Mouse (Mus musculus): Measurements from ENCODE around the gene Sfrp5. TPM values are rescaled to one million over a fixed set of nuclear protein-coding genes. Genes with fewer than 3 reads are reported as not detected.

Gene Sfrp5
- total and polyA plus RNA-seq, 3 experiments: not detected

GRCm38 (mm10) chr19:42205201-42205600 lies 3.1 kb upstream of the Sfrp5 start:
- Histone ChIP-seq H3K9ac (ENCODE audit: insufficient read depth, low read depth) (no peak overlapping the region), H3K4me1 (ENCODE audit: control insufficient read depth in 1 of 2, insufficient read depth in 2 of 2) (peaks cover 0 to 8% of the 10 kb centered on the region in 2 experiments; a peak in 2 of 4 replicates), H3K27ac (ENCODE audit: insufficient read depth, low read depth) (no peak overlapping the region), H3K4me2 (ENCODE audit: insufficient read depth, low read depth, poor library complexity, severe bottlenecking) (no peak overlapping the region), H3K79me2 (replicated peaks; ENCODE audit: control insufficient read depth, extremely low read depth, insufficient read depth, poor library complexity, severe bottlenecking) (no peaks in the 10 kb centered on the region), H3K27me3 (replicated peaks) (peaks cover 51% of the 10 kb centered on the region), H3K9me3 (replicated peaks; ENCODE audit: low read length) (peaks cover 4% of the 10 kb centered on the region), H3K4me3 (replicated peaks in 1 of 3; ENCODE audit: low read depth in 2 of 3, low read length in 2 of 3, poor library complexity in 1 of 3) (no peak overlapping the region), H3K36me3 (replicated peaks in 1 of 2; ENCODE audit: control insufficient read depth in 1 of 2, insufficient read depth in 1 of 2, low read length in 1 of 2) (no peaks in the 10 kb centered on the region)
- in situ Hi-C loops (cut with MboI; ENCODE audit: low pct_ligation_motif_present, low pct_unique_long_range_greater_than_20kb, low sequenced_read_pairs) (no loop called here), dilution Hi-C loops (cut with MboI; ENCODE audit: extremely low pct_ligation_motif_present, extremely low pct_unique_long_range_greater_than_20kb, low sequenced_read_pairs) (no loop called here)
- DNase-seq (ENCODE audit: extremely low read depth): no peak
- TF ChIP-seq POLR2AphosphoS2 (IDR thresholded peaks at IDR 0.05; ENCODE audit: low read depth, low read length) (no peak), CHD2 (IDR thresholded peaks at IDR 0.05; ENCODE audit: low read length) (no peak), ZKSCAN1 (IDR thresholded peaks at IDR 0.05; ENCODE audit: borderline replicate concordance, low read depth, low read length) (no peak), SIN3A (IDR thresholded peaks at IDR 0.05; ENCODE audit: low read length) (no peak), PAX5 (IDR thresholded peaks at IDR 0.05; ENCODE audit: low read length) (no peak), ZC3H11A (IDR thresholded peaks at IDR 0.05; ENCODE audit: low read depth, low read length) (no peak)

DNA sequence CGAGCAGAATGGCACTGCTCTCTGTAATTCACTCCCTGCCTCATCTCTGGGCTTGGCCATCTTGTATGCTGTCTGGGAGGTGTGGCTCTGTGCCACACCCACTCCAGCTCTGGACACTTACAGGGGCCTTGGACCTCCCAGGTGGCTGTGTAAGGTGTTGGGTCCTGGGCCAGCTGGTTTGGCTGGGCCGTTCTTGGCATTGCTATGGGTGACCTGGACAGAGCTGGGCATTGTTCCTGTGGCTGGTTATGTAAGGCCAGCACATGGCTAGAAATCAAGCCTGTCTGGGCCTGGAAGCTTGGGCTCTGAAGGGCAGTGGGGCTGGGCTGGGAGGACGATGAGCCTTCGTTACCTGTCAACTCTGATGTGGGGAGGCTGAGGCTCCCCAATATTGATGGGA lies 2.3 kb upstream of the Sfrp5 start:
- H3K4me1 ChIP-seq (ENCODE audit: control insufficient read depth in 1 of 2, insufficient read depth in 2 of 2): peaks cover 0 to 3% of the 10 kb centered on the region in 2 experiments; a peak in 2 of 4 replicates
- no peaks in the 10 kb centered on the region for H3K79me2 ChIP-seq (replicated peaks; ENCODE audit: control insufficient read depth, extremely low read depth, insufficient read depth, poor library complexity, severe bottlenecking)
- H3K9me3 ChIP-seq (replicated peaks; ENCODE audit: low read length): peaks cover 4% of the 10 kb centered on the region
- no peak for TF ChIP-seq RAD21 (IDR thresholded peaks at IDR 0.05; ENCODE audit: low read depth, low read length)
- H3K4me2 ChIP-seq (ENCODE audit: insufficient read depth, low read depth, poor library complexity, severe bottlenecking): no peak overlapping the region
- peaks cover 53% of the 10 kb centered on the region for H3K27me3 ChIP-seq (replicated peaks)
- DNase-seq (ENCODE audit: extremely low read depth): no peak
- H3K9ac ChIP-seq (ENCODE audit: insufficient read depth, low read depth): no peak overlapping the region
- H3K4me3 ChIP-seq (replicated peaks in 1 of 3; ENCODE audit: low read depth in 2 of 3, low read length in 2 of 3, poor library complexity in 1 of 3): no peak overlapping the region
- no peak overlapping the region for H3K27ac ChIP-seq (ENCODE audit: insufficient read depth, low read depth)
- no peaks in the 10 kb centered on the region for H3K36me3 ChIP-seq (replicated peaks in 1 of 2; ENCODE audit: control insufficient read depth in 1 of 2, insufficient read depth in 1 of 2, low read length in 1 of 2)
- in situ Hi-C loops (cut with MboI; ENCODE audit: low pct_ligation_motif_present, low pct_unique_long_range_greater_than_20kb, low sequenced_read_pairs): no loop called here
- dilution Hi-C loops (cut with MboI; ENCODE audit: extremely low pct_ligation_motif_present, extremely low pct_unique_long_range_greater_than_20kb, low sequenced_read_pairs): no loop called here

- H3K27me3 ChIP-seq (replicated peaks): peaks cover 42% of the 10 kb centered on the region
- H3K36me3 ChIP-seq (replicated peaks in 1 of 2; ENCODE audit: control insufficient read depth in 1 of 2, insufficient read depth in 1 of 2, low read length in 1 of 2): no peaks in the 10 kb centered on the region
- H3K4me2 ChIP-seq (ENCODE audit: insufficient read depth, low read depth, poor library complexity, severe bottlenecking): no peak overlapping the region
- H3K4me3 ChIP-seq (replicated peaks in 1 of 3; ENCODE audit: low read depth in 2 of 3, low read length in 2 of 3, poor library complexity in 1 of 3): no peak overlapping the region
- no peak overlapping the region for H3K27ac ChIP-seq (ENCODE audit: insufficient read depth, low read depth)
- peaks cover 4% of the 10 kb centered on the region for H3K9me3 ChIP-seq (replicated peaks; ENCODE audit: low read length)
- dilution Hi-C loops (cut with MboI; ENCODE audit: extremely low pct_ligation_motif_present, extremely low pct_unique_long_range_greater_than_20kb, low sequenced_read_pairs): no loop called here
- peaks cover 0 to 3% of the 10 kb centered on the region in 2 experiments; a peak in 2 of 4 replicates for H3K4me1 ChIP-seq (ENCODE audit: control insufficient read depth in 1 of 2, insufficient read depth in 2 of 2)
- H3K9ac ChIP-seq (ENCODE audit: insufficient read depth, low read depth): no peak overlapping the region
- in situ Hi-C loops (cut with MboI; ENCODE audit: low pct_ligation_motif_present, low pct_unique_long_range_greater_than_20kb, low sequenced_read_pairs): no loop called here
- no peaks in the 10 kb centered on the region for H3K79me2 ChIP-seq (replicated peaks; ENCODE audit: control insufficient read depth, extremely low read depth, insufficient read depth, poor library complexity, severe bottlenecking)
- DNase-seq (ENCODE audit: extremely low read depth): no peak
- TF ChIP-seq TBP (conservative IDR thresholded peaks at IDR 0.05; ENCODE audit: low read depth, low read length): no peak
- no peak for TF ChIP-seq CTCF (conservative IDR thresholded peaks at IDR 0.05 in 1 of 2, IDR thresholded peaks at IDR 0.05 in 1 of 2; ENCODE audit: low read depth in 2 of 2, low read length in 2 of 2)
- no peak for TF ChIP-seq CHD2 (IDR thresholded peaks at IDR 0.05; ENCODE audit: low read length)
- TF ChIP-seq PAX5 (IDR thresholded peaks at IDR 0.05; ENCODE audit: low read length): no peak
- no peak for TF ChIP-seq NELFE (IDR thresholded peaks at IDR 0.05; ENCODE audit: low read depth, low read length)
- no peak for TF ChIP-seq BHLHE40 (IDR thresholded peaks at IDR 0.05; ENCODE audit: low read depth, low read length)
Measured at GRCm38 (mm10) chr19:42202467-42202866, 415 bp upstream of the Sfrp5 start.

Data from CH12.LX (cell line).